Mouse (Mus musculus): ENCODE data around the gene Olfr1193. TPM values are rescaled to one million over a fixed set of nuclear protein-coding genes. Genes with fewer than 3 reads are reported as not detected.
"Not testable (repeated sequence)": the region's sequence is repeated elsewhere in the genome, so short reads cannot be mapped to it uniquely, and the experiment has no call there.

Olfr1193 gene
- total RNA-seq (2014; fragmentation: Nextera tagmentation) = not detected in 2 replicates
- not detected in 2 replicates for total RNA-seq (2017)

- not testable (repeated sequence) for ATAC-seq (replicated peaks; ENCODE audit: poor library complexity, severe bottlenecking)
These were observed at the start of gene Olfr1193 for GRCm38 (mm10) chr2:88675328-88675727. Gene Olfr1193 (plus strand): TSS chr2:88675628.

DNA sequence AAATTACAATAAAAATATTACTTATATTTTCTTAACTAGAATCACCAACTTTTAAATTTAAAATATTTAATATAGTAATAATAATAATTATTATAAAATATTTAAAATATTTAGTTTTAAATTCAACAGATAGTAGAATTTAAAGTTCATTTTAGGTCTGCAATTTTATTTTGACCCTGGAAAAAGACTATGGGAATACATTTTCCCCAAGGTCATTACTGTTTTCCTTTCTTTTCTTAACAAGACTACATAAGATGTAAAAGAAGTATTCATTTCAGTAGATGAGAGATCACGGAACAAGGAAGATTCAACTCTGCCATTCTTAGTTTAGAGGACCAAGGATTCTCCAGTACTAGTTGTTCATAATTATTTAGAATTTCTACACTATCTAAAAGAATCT lies 35.2 kb upstream of the Olfr1193 start, which contains the start of gene Olfr1191-ps1:
Gene Olfr1191-ps1, plus strand, starts transcription at position 301 of the 400 bp plus-strand sequence.
- ATAC-seq (replicated peaks; ENCODE audit: poor library complexity, severe bottlenecking) = not testable (repeated sequence)

DNA sequence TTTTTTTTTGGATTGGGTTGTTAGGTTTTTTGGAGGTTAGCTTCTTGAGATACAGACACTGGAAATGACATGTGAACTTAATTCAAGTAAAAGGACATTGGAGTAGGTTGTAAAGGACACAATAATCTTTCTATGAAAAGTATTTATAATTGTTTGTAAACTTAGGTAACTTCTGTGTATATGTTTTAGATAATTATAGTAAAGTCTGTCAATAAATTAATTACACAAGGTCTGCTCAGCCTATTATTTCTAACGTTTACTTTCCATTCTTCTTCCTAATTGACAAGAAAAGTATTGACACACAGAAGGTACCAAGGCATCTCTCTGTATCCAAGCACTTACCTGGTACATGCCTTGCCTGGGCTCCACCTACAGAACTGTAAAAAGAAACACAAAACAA lies 27.2 kb upstream of the Olfr1193 start, which contains the start of gene Olfr1192-ps1:
Gene Olfr1192-ps1, plus strand, starts transcription at position 301 of the 400 bp plus-strand sequence.
- no peak for ATAC-seq (replicated peaks; ENCODE audit: poor library complexity, severe bottlenecking)

- ATAC-seq (replicated peaks; ENCODE audit: poor library complexity, severe bottlenecking) = no peak
These were observed 13.7 kb downstream of the Olfr1193 start, which contains the start of gene Olfr1195 for GRCm38 (mm10) chr2:88689087-88689486. Gene Olfr1195 (minus strand): TSS chr2:88689187.

DNA sequence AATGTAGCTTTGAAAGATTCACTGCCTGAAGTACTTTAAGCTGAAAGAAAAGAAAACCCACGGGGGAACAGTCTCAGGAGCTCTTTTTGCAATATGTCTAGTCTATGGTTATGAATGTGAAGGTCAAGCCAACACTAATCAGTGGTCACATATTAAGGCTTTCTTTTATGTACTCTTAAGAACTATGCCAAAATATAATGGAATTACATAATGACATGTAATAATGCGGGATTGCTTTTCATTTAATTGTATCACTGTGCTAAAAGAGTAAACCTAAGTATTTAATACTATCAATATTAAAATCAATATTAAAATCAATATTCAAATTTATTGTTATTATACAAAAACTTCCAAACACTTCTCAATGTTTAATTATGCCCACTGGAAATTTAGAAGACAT lies 29.1 kb downstream of the Olfr1193 start, which contains the start of gene Olfr1196:
Gene Olfr1196, minus strand, starts transcription at position 101 of the 400 bp plus-strand sequence.
- ATAC-seq (replicated peaks; ENCODE audit: poor library complexity, severe bottlenecking) = no peak

Other genes with a start within 250 kb of the Olfr1193 start
- not detected in 2 replicates for gene Olfr1181, start 249.5 kb upstream of the Olfr1193 start, total RNA-seq (2014; fragmentation: Nextera tagmentation)
- not detected in 2 replicates for gene Olfr1181, start 249.5 kb upstream of the Olfr1193 start, total RNA-seq (2017)
- not detected in 2 replicates for gene Gm13757, start 226.5 kb upstream of the Olfr1193 start, total RNA-seq (2014; fragmentation: Nextera tagmentation)
- gene Gm13757, start 226.5 kb upstream of the Olfr1193 start, total RNA-seq (2017) = not detected in 2 replicates
- not detected in 2 replicates for gene Olfr1183, start 220.8 kb upstream of the Olfr1193 start, total RNA-seq (2014; fragmentation: Nextera tagmentation)
- gene Olfr1183, start 220.8 kb upstream of the Olfr1193 start, total RNA-seq (2017) = not detected in 2 replicates
- gene Olfr1184, start 192.0 kb upstream of the Olfr1193 start, total RNA-seq (2014; fragmentation: Nextera tagmentation) = not detected in 2 replicates
- not detected in 2 replicates for gene Olfr1184, start 192.0 kb upstream of the Olfr1193 start, total RNA-seq (2017)
- gene Olfr1185-ps1, start 182.3 kb upstream of the Olfr1193 start, total RNA-seq (2014; fragmentation: Nextera tagmentation) = not detected in 2 replicates
- not detected in 2 replicates for gene Olfr1185-ps1, start 182.3 kb upstream of the Olfr1193 start, total RNA-seq (2017)
- gene Olfr1186, start 157.1 kb upstream of the Olfr1193 start, total RNA-seq (2014; fragmentation: Nextera tagmentation) = not detected in 2 replicates
- not detected in 2 replicates for gene Olfr1186, start 157.1 kb upstream of the Olfr1193 start, total RNA-seq (2017)
- not detected in 2 replicates for gene Olfr1188, start 118.7 kb upstream of the Olfr1193 start, total RNA-seq (2014; fragmentation: Nextera tagmentation)
- gene Olfr1188, start 118.7 kb upstream of the Olfr1193 start, total RNA-seq (2017) = not detected in 2 replicates
- not detected in 2 replicates for gene Olfr1189, start 89.2 kb upstream of the Olfr1193 start, total RNA-seq (2014; fragmentation: Nextera tagmentation)
- not detected in 2 replicates for gene Olfr1189, start 89.2 kb upstream of the Olfr1193 start, total RNA-seq (2017)
- gene Olfr1191-ps1, start 35.1 kb upstream of the Olfr1193 start, total RNA-seq (2014; fragmentation: Nextera tagmentation) = not detected in 2 replicates
- not detected in 2 replicates for gene Olfr1191-ps1, start 35.1 kb upstream of the Olfr1193 start, total RNA-seq (2017)
- not detected in 2 replicates for gene Olfr1192-ps1, start 27.1 kb upstream of the Olfr1193 start, total RNA-seq (2014; fragmentation: Nextera tagmentation)
- gene Olfr1192-ps1, start 27.1 kb upstream of the Olfr1193 start, total RNA-seq (2017) = not detected in 2 replicates
- not detected in 2 replicates for gene Olfr1195, start 13.6 kb downstream of the Olfr1193 start, total RNA-seq (2014; fragmentation: Nextera tagmentation)
- gene Olfr1195, start 13.6 kb downstream of the Olfr1193 start, total RNA-seq (2017) = not detected in 2 replicates
- gene Olfr1196, start 29.0 kb downstream of the Olfr1193 start, total RNA-seq (2014; fragmentation: Nextera tagmentation) = not detected in 2 replicates
- gene Olfr1196, start 29.0 kb downstream of the Olfr1193 start, total RNA-seq (2017) = not detected in 2 replicates
- gene Olfr1197, start 56.7 kb downstream of the Olfr1193 start, total RNA-seq (2014; fragmentation: Nextera tagmentation) = not detected in 2 replicates
- gene Olfr1197, start 56.7 kb downstream of the Olfr1193 start, total RNA-seq (2017) = not detected in 2 replicates
- not detected in 2 replicates for gene Olfr1198, start 75.7 kb downstream of the Olfr1193 start, total RNA-seq (2014; fragmentation: Nextera tagmentation)
- not detected in 2 replicates for gene Olfr1198, start 75.7 kb downstream of the Olfr1193 start, total RNA-seq (2017)
- gene Olfr1199, start 84.8 kb downstream of the Olfr1193 start, total RNA-seq (2014; fragmentation: Nextera tagmentation) = not detected in 2 replicates
- not detected in 2 replicates for gene Olfr1199, start 84.8 kb downstream of the Olfr1193 start, total RNA-seq (2017)
- gene Olfr1200, start 94.9 kb downstream of the Olfr1193 start, total RNA-seq (2014; fragmentation: Nextera tagmentation) = not detected in 2 replicates
- gene Olfr1200, start 94.9 kb downstream of the Olfr1193 start, total RNA-seq (2017) = not detected in 2 replicates
- not detected in 2 replicates for gene Olfr1201, start 117.4 kb downstream of the Olfr1193 start, total RNA-seq (2014; fragmentation: Nextera tagmentation)
- not detected in 2 replicates for gene Olfr1201, start 117.4 kb downstream of the Olfr1193 start, total RNA-seq (2017)
- not detected in 2 replicates for gene Olfr1202, start 138.9 kb downstream of the Olfr1193 start, total RNA-seq (2014; fragmentation: Nextera tagmentation)
- not detected in 2 replicates for gene Olfr1202, start 138.9 kb downstream of the Olfr1193 start, total RNA-seq (2017)
- not detected in 2 replicates for gene Olfr1205, start 154.1 kb downstream of the Olfr1193 start, total RNA-seq (2014; fragmentation: Nextera tagmentation)
- gene Olfr1205, start 154.1 kb downstream of the Olfr1193 start, total RNA-seq (2017) = not detected in 2 replicates
- not detected in 2 replicates for gene Olfr1204, start 173.7 kb downstream of the Olfr1193 start, total RNA-seq (2014; fragmentation: Nextera tagmentation)
- not detected in 2 replicates for gene Olfr1204, start 173.7 kb downstream of the Olfr1193 start, total RNA-seq (2017)
- not detected in 2 replicates for gene Olfr1206, start 187.6 kb downstream of the Olfr1193 start, total RNA-seq (2014; fragmentation: Nextera tagmentation)
- gene Olfr1206, start 187.6 kb downstream of the Olfr1193 start, total RNA-seq (2017) = not detected in 2 replicates
- not detected in 2 replicates for gene Olfr1208, start 226.7 kb downstream of the Olfr1193 start, total RNA-seq (2014; fragmentation: Nextera tagmentation)
- not detected in 2 replicates for gene Olfr1208, start 226.7 kb downstream of the Olfr1193 start, total RNA-seq (2017)
- gene Olfr1209, start 239.5 kb downstream of the Olfr1193 start, total RNA-seq (2014; fragmentation: Nextera tagmentation) = not detected in 2 replicates
- not detected in 2 replicates for gene Olfr1209, start 239.5 kb downstream of the Olfr1193 start, total RNA-seq (2017)

Data from granulocyte monocyte progenitor cell, adult 5-6 weeks (primary cell).